Comparison of ENCODE assay signal across 8 mouse cellular contexts in the genomic region with DNA sequence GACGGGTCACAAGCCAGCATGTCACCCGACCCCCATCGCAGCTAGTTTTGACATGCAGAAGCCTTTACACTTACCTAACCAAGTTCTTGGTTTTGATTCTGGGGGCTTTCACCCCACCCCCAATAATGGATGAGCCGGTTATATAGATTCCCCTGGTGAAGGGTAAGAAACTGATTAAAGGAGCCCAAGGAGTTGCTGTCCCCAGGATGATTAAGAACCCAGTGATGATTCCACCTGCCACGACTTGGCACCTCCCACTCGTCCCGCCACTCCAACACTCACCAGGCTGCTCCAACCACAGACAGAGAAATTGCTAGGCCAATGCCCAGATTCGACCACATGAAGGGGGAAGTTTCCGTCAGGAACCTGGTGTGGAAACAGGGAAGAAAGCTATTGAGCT. TPM values are rescaled to one million over a fixed set of nuclear protein-coding genes. Genes with fewer than 3 reads are reported as not detected.
DNase-seq lines count a peak whose midpoint lies in the region; ATAC-seq and TF ChIP-seq lines count a peak whose summit lies in the region.

No protein-coding gene starts in this region.

- peaks cover 56% of the 10 kb centered on the region for H3K79me2 ChIP-seq in C2C12 (ENCODE audit: control insufficient read depth, insufficient read depth)

- peak overlapping the region; percentile 91 for H3K4me2 ChIP-seq in forebrain, embryonic 15.5 days (replicated peaks)
- peak overlapping the region; percentile 82 for H3K4me2 ChIP-seq in liver, embryonic 16.5 days (ENCODE audit: low read depth, low read length)

- peak overlapping the region; percentile 98; the same call in 1 of the 2 replicates for H3K9ac ChIP-seq in forebrain, embryonic 15.5 days (replicated peaks)
- peak overlapping the region; percentile 98 for H3K9ac ChIP-seq in liver, embryonic 16.5 days (ENCODE audit: low read depth, low read length)

- H3K27me3 ChIP-seq in heart, embryonic 10.5 days (ENCODE audit: insufficient read depth, poor library complexity, severe bottlenecking), result no peaks in the 10 kb centered on the region
- no peaks in the 10 kb centered on the region for H3K27me3 ChIP-seq in C2C12 (ENCODE audit: control insufficient read depth, insufficient read depth, insufficient read length)
- H3K27me3 ChIP-seq in forebrain, embryonic 15.5 days, result no peaks in the 10 kb centered on the region
- peaks cover 36% of the 10 kb centered on the region for H3K27me3 ChIP-seq in liver, embryonic 16.5 days (ENCODE audit: control insufficient read depth, insufficient read depth, low read depth, low read length)

- H3K9me3 ChIP-seq in heart, embryonic 10.5 days, result no peaks in the 10 kb centered on the region
- H3K9me3 ChIP-seq in forebrain, embryonic 15.5 days, result no peaks in the 10 kb centered on the region
- H3K9me3 ChIP-seq in liver, embryonic 16.5 days (replicated peaks; ENCODE audit: control insufficient read depth, low read length), result no peaks in the 10 kb centered on the region

- no peak for ATAC-seq in forebrain, embryonic 15.5 days (replicated peaks)
- no peak for ATAC-seq in liver, embryonic 16.5 days (ENCODE audit: low read depth)

- no peak for DNase-seq in heart, embryonic 10.5 days (ENCODE audit: low spot score)
- no peak for DNase-seq in heart, adult 11 months
- DNase-seq in embryo, embryonic 11 days, result no peak
- DNase-seq in adrenal gland, adult 8-10 months, result no peak
- DNase-seq in gastrocnemius, postnatal 10 days, result no peak

- peaks cover 45% of the 10 kb centered on the region for H3K4me1 ChIP-seq in heart, embryonic 10.5 days
- peaks cover 53% of the 10 kb centered on the region for H3K4me1 ChIP-seq in forebrain, embryonic 15.5 days
- H3K4me1 ChIP-seq in liver, embryonic 16.5 days (ENCODE audit: control insufficient read depth, low read depth, low read length), result peaks cover 29% of the 10 kb centered on the region

- TF ChIP-seq CTCF in C2C12 (IDR thresholded peaks at IDR 0.05; ENCODE audit: control insufficient read depth, insufficient read depth, insufficient read length), result no peak

- no peak overlapping the region for H3ac ChIP-seq in C2C12 (ENCODE audit: control insufficient read depth, insufficient read length, low read depth)

- peaks cover 16% of the 10 kb centered on the region for H3K79me3 ChIP-seq in C2C12 (ENCODE audit: low read depth)

- H3K4me3 ChIP-seq in heart, embryonic 10.5 days, result peak overlapping the region; percentile 98
- peak overlapping the region; percentile 64 for H3K4me3 ChIP-seq in C2C12 (ENCODE audit: insufficient read depth, poor library complexity, severe bottlenecking)
- peak overlapping the region; percentile 97 for H3K4me3 ChIP-seq in forebrain, embryonic 15.5 days
- peak overlapping the region; percentile 98 for H3K4me3 ChIP-seq in liver, embryonic 16.5 days (ENCODE audit: low read depth, low read length)

- H3K36me3 ChIP-seq in heart, embryonic 10.5 days, result peaks cover 42% of the 10 kb centered on the region
- H3K36me3 ChIP-seq in C2C12 (ENCODE audit: control insufficient read depth, insufficient read depth), result peaks cover 7% of the 10 kb centered on the region
- H3K36me3 ChIP-seq in forebrain, embryonic 15.5 days, result peaks cover 26% of the 10 kb centered on the region
- peaks cover 19% of the 10 kb centered on the region for H3K36me3 ChIP-seq in liver, embryonic 16.5 days (ENCODE audit: control insufficient read depth, insufficient read depth)

- WGBS in heart, embryonic 10.5 days, result 77% methylated on average over 9 of the region's 9 CpGs
- 86% methylated on average over 9 of the region's 9 CpGs for WGBS in forebrain, embryonic 15.5 days
- WGBS in liver, embryonic 16.5 days (ENCODE audit: insufficient replicate concordance), result 68% methylated on average over 9 of the region's 9 CpGs

- no peak overlapping the region for H3K27ac ChIP-seq in heart, embryonic 10.5 days
- H3K27ac ChIP-seq in forebrain, embryonic 15.5 days (replicated peaks), result no peak overlapping the region
- peak overlapping the region; percentile 90; the same call in 1 of the 2 replicates for H3K27ac ChIP-seq in liver, embryonic 16.5 days (ENCODE audit: low read length)

TF ChIP-seq in C2C12, 6 proteins besides CTCF, POLR2A, EP300 and RAD21:
- TF ChIP-seq MAX (IDR thresholded peaks at IDR 0.05) (no peak), CEBPB (IDR thresholded peaks at IDR 0.05; ENCODE audit: low read depth) (no peak), FOSL1 (IDR thresholded peaks at IDR 0.05; ENCODE audit: insufficient read depth, low read length, poor library complexity, severe bottlenecking) (no peak), USF1 (IDR thresholded peaks at IDR 0.05; ENCODE audit: low read depth) (no peak), MYOG (IDR thresholded peaks at IDR 0.05; ENCODE audit: control insufficient read depth, extremely low read depth, insufficient read length) (no peak), MYOD1 (IDR thresholded peaks at IDR 0.05; ENCODE audit: control insufficient read depth, insufficient read length, low read depth) (no peak)

RNA-seq across cellular contexts. Expression of a gene that starts 1.1 kb away (rescaled TPM):
- polyA plus RNA-seq in heart, embryonic 10.5 days (2016; fragmentation: Nextera tagmentation; extraction: Ambion mirVana), result 208 and 209 TPM in 2 replicates
- polyA plus RNA-seq in C2C12 (2012; fragmentation: generic; extraction: Trizol), result 296 TPM
- 460 and 461 TPM in 2 replicates for polyA plus RNA-seq in forebrain, embryonic 15.5 days (2015; fragmentation: Nextera tagmentation; extraction: Ambion mirVana)
- 160 and 165 TPM in 2 replicates for polyA plus RNA-seq in liver, embryonic 16.5 days (2015; fragmentation: Nextera tagmentation; extraction: Ambion mirVana)
- 100 to 1,000 TPM; 234 to 264 (median 239) TPM for total RNA-seq in adrenal gland, adult 8-10 months (2022)
- 10 to 100 TPM; 60.6 to 74.5 TPM for total RNA-seq in gastrocnemius, postnatal 10 days (2021)

RNA-seq across cellular contexts. Expression of a gene that starts 2.7 kb away (rescaled TPM):
- polyA plus RNA-seq in heart, embryonic 10.5 days (2016; fragmentation: Nextera tagmentation; extraction: Ambion mirVana), result 14.2 and 17.7 TPM in 2 replicates
- 37.7 TPM for polyA plus RNA-seq in C2C12 (2012; fragmentation: generic; extraction: Trizol)
- polyA plus RNA-seq in forebrain, embryonic 15.5 days (2015; fragmentation: Nextera tagmentation; extraction: Ambion mirVana), result 45.2 and 52.6 TPM in 2 replicates
- 0.76 and 1.3 TPM in 2 replicates for polyA plus RNA-seq in liver, embryonic 16.5 days (2015; fragmentation: Nextera tagmentation; extraction: Ambion mirVana)
- total RNA-seq in adrenal gland, adult 8-10 months (2022), result 10 to 100 TPM; 13.8 to 23.0 (median 19.7) TPM
- 10 to 100 TPM; 12.3 to 15.0 TPM for total RNA-seq in gastrocnemius, postnatal 10 days (2021)

RNA-seq across cellular contexts. Expression of a gene that starts 5.8 kb away (rescaled TPM):
- polyA plus RNA-seq in heart, embryonic 10.5 days (2016; fragmentation: Nextera tagmentation; extraction: Ambion mirVana), result 17.5 and 19.6 TPM in 2 replicates
- polyA plus RNA-seq in C2C12 (2012; fragmentation: generic; extraction: Trizol), result 16.4 TPM
- polyA plus RNA-seq in forebrain, embryonic 15.5 days (2015; fragmentation: Nextera tagmentation; extraction: Ambion mirVana), result 26.8 and 29.4 TPM in 2 replicates
- polyA plus RNA-seq in liver, embryonic 16.5 days (2015; fragmentation: Nextera tagmentation; extraction: Ambion mirVana), result 5.1 and 5.8 TPM in 2 replicates
- 10 to 100 TPM in 3 of 4 experiments, 1 to 10 TPM in 1; 8.7 to 13.8 (median 11.2) TPM for total RNA-seq in adrenal gland, adult 8-10 months (2022)
- total RNA-seq in gastrocnemius, postnatal 10 days (2021), result 1 to 10 TPM; 3.1 to 3.3 TPM

RNA-seq across cellular contexts. Expression of a gene that starts 13.6 kb away (rescaled TPM):
- polyA plus RNA-seq in heart, embryonic 10.5 days (2016; fragmentation: Nextera tagmentation; extraction: Ambion mirVana), result 0.79 and 1.0 TPM in 2 replicates
- polyA plus RNA-seq in C2C12 (2012; fragmentation: generic; extraction: Trizol), result 1.4 TPM
- 1.1 and 1.7 TPM in 2 replicates for polyA plus RNA-seq in forebrain, embryonic 15.5 days (2015; fragmentation: Nextera tagmentation; extraction: Ambion mirVana)
- polyA plus RNA-seq in liver, embryonic 16.5 days (2015; fragmentation: Nextera tagmentation; extraction: Ambion mirVana), result 0.88 and 1.1 TPM in 2 replicates
- total RNA-seq in adrenal gland, adult 8-10 months (2022), result 1 to 10 TPM; 1.1 to 1.8 (median 1.5) TPM
- under 1 TPM; 0.70 to 0.81 TPM for total RNA-seq in gastrocnemius, postnatal 10 days (2021)

RNA-seq across cellular contexts. Expression of a gene that starts 28.8 kb away (rescaled TPM):
- polyA plus RNA-seq in heart, embryonic 10.5 days (2016; fragmentation: Nextera tagmentation; extraction: Ambion mirVana), result 45.9 and 57.1 TPM in 2 replicates
- 43.6 TPM for polyA plus RNA-seq in C2C12 (2012; fragmentation: generic; extraction: Trizol)
- 69.3 and 75.5 TPM in 2 replicates for polyA plus RNA-seq in forebrain, embryonic 15.5 days (2015; fragmentation: Nextera tagmentation; extraction: Ambion mirVana)
- polyA plus RNA-seq in liver, embryonic 16.5 days (2015; fragmentation: Nextera tagmentation; extraction: Ambion mirVana), result 17.4 and 17.5 TPM in 2 replicates
- total RNA-seq in adrenal gland, adult 8-10 months (2022), result 10 to 100 TPM; 41.5 to 67.2 (median 54.8) TPM
- total RNA-seq in gastrocnemius, postnatal 10 days (2021), result 100 to 1,000 TPM; 146 to 154 TPM
